Mouse (Mus musculus): ENCODE measurements around the gene Tox3. TPM values are rescaled to one million over a fixed set of nuclear protein-coding genes. Genes with fewer than 3 reads are reported as not detected.

Gene Tox3
- polyA plus RNA-seq, 1 experiment from 2014 or later = 5.4 TPM

DNA sequence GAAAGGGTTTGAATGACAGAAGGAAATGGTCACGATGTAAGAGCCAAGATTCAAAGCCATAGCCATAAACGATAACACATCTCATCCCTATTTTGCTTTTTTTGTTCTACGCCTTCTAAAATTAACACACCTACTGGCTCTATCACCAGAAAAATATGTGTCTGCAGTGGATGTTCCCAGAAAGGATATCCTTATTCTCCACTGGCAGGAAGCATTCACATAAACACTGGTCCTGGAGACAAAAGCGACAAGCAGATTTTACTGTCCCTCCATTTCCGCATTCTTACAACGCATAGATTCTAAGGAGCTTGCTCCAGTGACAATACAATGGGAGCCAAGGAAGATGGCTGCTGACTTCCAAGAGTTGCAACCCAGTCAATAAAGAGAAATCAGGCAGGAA is 57.3 kb downstream of the Tox3 start:
- TF ChIP-seq EP300 (optimal IDR thresholded peaks at IDR 0.05) (no peak), CTCF (IDR thresholded peaks at IDR 0.05; ENCODE audit: low read depth) (no peak)
- ATAC-seq (ENCODE audit: low FRiP score, low TSS enrichment) (no peak), DNase-seq (ENCODE audit: low spot score) (no peak)
- no peak overlapping the region for H3K4me3 ChIP-seq (ENCODE audit: low read depth, low read length)
- H3K4me2 ChIP-seq (replicated peaks; ENCODE audit: low read depth) = no peak overlapping the region
- no peaks in the 10 kb centered on the region for H3K27me3 ChIP-seq (ENCODE audit: control insufficient read depth, insufficient read depth, low read length)
- H3K27ac ChIP-seq (replicated peaks) = no peak overlapping the region
- no peaks in the 10 kb centered on the region for H3K9me3 ChIP-seq (ENCODE audit: control insufficient read depth, low read length)
- H3K4me1 ChIP-seq (replicated peaks; ENCODE audit: control insufficient read depth, insufficient read depth) = no peaks in the 10 kb centered on the region
- WGBS = 70% methylated on average over 6 of the region's 6 CpGs
- no peaks in the 10 kb centered on the region for H3K36me3 ChIP-seq (ENCODE audit: control insufficient read depth, insufficient read depth, low read length)
- H3K9ac ChIP-seq (ENCODE audit: low read length) = no peak overlapping the region

DNA sequence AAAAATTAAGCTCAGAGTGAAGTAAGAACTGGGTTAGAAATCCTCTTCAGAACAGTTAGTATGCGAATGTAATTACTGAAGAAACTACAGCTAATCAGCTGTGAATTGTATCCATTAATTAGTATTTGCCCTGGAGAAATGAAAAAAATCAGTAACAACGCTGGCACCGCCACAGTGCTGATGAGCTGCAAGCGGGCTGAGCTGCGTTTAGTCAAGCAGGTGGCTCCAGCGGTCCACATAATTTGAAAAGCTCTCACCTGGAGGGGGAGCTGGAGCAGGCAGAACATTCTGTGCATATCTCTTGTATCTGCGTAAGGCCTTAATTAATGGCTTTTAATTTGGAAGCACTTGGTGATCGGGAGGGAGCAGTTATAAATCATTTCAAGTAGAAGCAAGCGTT is 71.4 kb downstream of the Tox3 start:
- ATAC-seq (ENCODE audit: low FRiP score, low TSS enrichment) (no peak), DNase-seq (ENCODE audit: low spot score) (no peak)
- Histone ChIP-seq H3K27ac (replicated peaks) (no peak overlapping the region), H3K27me3 (ENCODE audit: control insufficient read depth, insufficient read depth, low read length) (no peaks in the 10 kb centered on the region), H3K9ac (ENCODE audit: low read length) (no peak overlapping the region), H3K4me3 (ENCODE audit: low read depth, low read length) (no peak overlapping the region), H3K9me3 (ENCODE audit: control insufficient read depth, low read length) (no peaks in the 10 kb centered on the region), H3K36me3 (ENCODE audit: control insufficient read depth, insufficient read depth, low read length) (no peaks in the 10 kb centered on the region), H3K4me1 (replicated peaks; ENCODE audit: control insufficient read depth, insufficient read depth) (no peaks in the 10 kb centered on the region), H3K4me2 (replicated peaks; ENCODE audit: low read depth) (no peak overlapping the region)
- TF ChIP-seq CTCF (IDR thresholded peaks at IDR 0.05; ENCODE audit: low read depth) (0 out of 2 replicates have a peak, but pooled peaks have one; percentile 12), EP300 (optimal IDR thresholded peaks at IDR 0.05) (no peak)
- WGBS = 79% methylated on average over 9 of the region's 9 CpGs

- no peak overlapping the region for H3K4me2 ChIP-seq (replicated peaks; ENCODE audit: low read depth)
- no peaks in the 10 kb centered on the region for H3K27me3 ChIP-seq (ENCODE audit: control insufficient read depth, insufficient read depth, low read length)
- H3K9ac ChIP-seq (ENCODE audit: low read length) = no peak overlapping the region
- H3K4me3 ChIP-seq (ENCODE audit: low read depth, low read length) = no peak overlapping the region
- 47% methylated on average over 7 of the region's 7 CpGs for WGBS
- TF ChIP-seq EP300 (optimal IDR thresholded peaks at IDR 0.05) (no peak), CTCF (IDR thresholded peaks at IDR 0.05; ENCODE audit: low read depth) (no peak)
- no peak overlapping the region for H3K27ac ChIP-seq (replicated peaks)
- H3K4me1 ChIP-seq (replicated peaks; ENCODE audit: control insufficient read depth, insufficient read depth) = no peaks in the 10 kb centered on the region
- no peaks in the 10 kb centered on the region for H3K36me3 ChIP-seq (ENCODE audit: control insufficient read depth, insufficient read depth, low read length)
- DNase-seq (ENCODE audit: low spot score) = no peak
- no peaks in the 10 kb centered on the region for H3K9me3 ChIP-seq (ENCODE audit: control insufficient read depth, low read length)
- no peak for ATAC-seq (ENCODE audit: low FRiP score, low TSS enrichment)
These were observed 75.0 kb downstream of the Tox3 start for GRCm38 (mm10) chr8:90273182-90273581.

GRCm38 (mm10) chr8:90271920-90272319 is 76.2 kb downstream of the Tox3 start:
- no peaks in the 10 kb centered on the region for H3K9me3 ChIP-seq (ENCODE audit: control insufficient read depth, low read length)
- H3K4me3 ChIP-seq (ENCODE audit: low read depth, low read length) = no peak overlapping the region
- H3K4me1 ChIP-seq (replicated peaks; ENCODE audit: control insufficient read depth, insufficient read depth) = no peaks in the 10 kb centered on the region
- ATAC-seq (ENCODE audit: low FRiP score, low TSS enrichment) = no peak
- H3K9ac ChIP-seq (ENCODE audit: low read length) = no peak overlapping the region
- no peak overlapping the region for H3K27ac ChIP-seq (replicated peaks)
- H3K36me3 ChIP-seq (ENCODE audit: control insufficient read depth, insufficient read depth, low read length) = no peaks in the 10 kb centered on the region
- 95% methylated on average over 10 of the region's 10 CpGs for WGBS
- no peak for DNase-seq (ENCODE audit: low spot score)
- no peak overlapping the region for H3K4me2 ChIP-seq (replicated peaks; ENCODE audit: low read depth)
- TF ChIP-seq CTCF (IDR thresholded peaks at IDR 0.05; ENCODE audit: low read depth) = no peak
- no peaks in the 10 kb centered on the region for H3K27me3 ChIP-seq (ENCODE audit: control insufficient read depth, insufficient read depth, low read length)

- TF ChIP-seq EP300 (optimal IDR thresholded peaks at IDR 0.05) (no peak), CTCF (IDR thresholded peaks at IDR 0.05; ENCODE audit: low read depth) (no peak)
- WGBS = 58% methylated on average over 12 of the region's 12 CpGs
- no peak for DNase-seq (ENCODE audit: low spot score)
- Histone ChIP-seq H3K27ac (replicated peaks) (no peak overlapping the region), H3K27me3 (ENCODE audit: control insufficient read depth, insufficient read depth, low read length) (no peaks in the 10 kb centered on the region), H3K9ac (ENCODE audit: low read length) (no peak overlapping the region), H3K9me3 (ENCODE audit: control insufficient read depth, low read length) (no peaks in the 10 kb centered on the region), H3K4me2 (replicated peaks; ENCODE audit: low read depth) (no peak overlapping the region), H3K4me1 (replicated peaks; ENCODE audit: control insufficient read depth, insufficient read depth) (no peaks in the 10 kb centered on the region), H3K4me3 (ENCODE audit: low read depth, low read length) (no peak overlapping the region), H3K36me3 (ENCODE audit: control insufficient read depth, insufficient read depth, low read length) (no peaks in the 10 kb centered on the region)
- no peak for ATAC-seq (ENCODE audit: low FRiP score, low TSS enrichment)
These were observed 80.4 kb downstream of the Tox3 start for GRCm38 (mm10) chr8:90267698-90268256.

DNA sequence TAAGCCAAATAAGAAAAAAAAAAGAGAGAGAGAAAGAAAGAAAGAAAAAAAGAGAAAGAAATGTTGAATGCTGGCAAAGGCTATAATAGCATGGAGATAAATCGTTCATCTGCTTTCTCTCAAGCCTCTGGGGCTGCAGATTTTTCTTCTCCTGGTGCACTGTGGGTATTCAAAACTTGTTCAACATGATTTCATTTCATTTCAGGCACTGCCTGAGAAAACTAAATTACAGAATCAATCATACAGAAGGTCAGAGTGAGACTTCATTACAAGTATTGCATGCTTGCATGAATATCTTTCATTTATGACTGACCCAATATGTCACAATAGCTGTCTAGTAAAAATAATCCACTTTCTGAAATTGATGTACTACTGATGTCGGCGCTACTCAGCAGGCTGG is 81.2 kb downstream of the Tox3 start:
- Histone ChIP-seq H3K4me2 (replicated peaks; ENCODE audit: low read depth) (no peak overlapping the region), H3K27me3 (ENCODE audit: control insufficient read depth, insufficient read depth, low read length) (no peaks in the 10 kb centered on the region), H3K9ac (ENCODE audit: low read length) (no peak overlapping the region), H3K4me3 (ENCODE audit: low read depth, low read length) (no peak overlapping the region), H3K4me1 (replicated peaks; ENCODE audit: control insufficient read depth, insufficient read depth) (no peaks in the 10 kb centered on the region), H3K27ac (replicated peaks) (no peak overlapping the region), H3K36me3 (ENCODE audit: control insufficient read depth, insufficient read depth, low read length) (no peaks in the 10 kb centered on the region), H3K9me3 (ENCODE audit: control insufficient read depth, low read length) (no peaks in the 10 kb centered on the region)
- WGBS = 57% methylated on average over 3 of the region's 3 CpGs
- DNase-seq (ENCODE audit: low spot score) (no peak), ATAC-seq (ENCODE audit: low FRiP score, low TSS enrichment) (no peak)
- TF ChIP-seq EP300 (optimal IDR thresholded peaks at IDR 0.05) (no peak), CTCF (IDR thresholded peaks at IDR 0.05; ENCODE audit: low read depth) (no peak)
